In the genomic region with DNA sequence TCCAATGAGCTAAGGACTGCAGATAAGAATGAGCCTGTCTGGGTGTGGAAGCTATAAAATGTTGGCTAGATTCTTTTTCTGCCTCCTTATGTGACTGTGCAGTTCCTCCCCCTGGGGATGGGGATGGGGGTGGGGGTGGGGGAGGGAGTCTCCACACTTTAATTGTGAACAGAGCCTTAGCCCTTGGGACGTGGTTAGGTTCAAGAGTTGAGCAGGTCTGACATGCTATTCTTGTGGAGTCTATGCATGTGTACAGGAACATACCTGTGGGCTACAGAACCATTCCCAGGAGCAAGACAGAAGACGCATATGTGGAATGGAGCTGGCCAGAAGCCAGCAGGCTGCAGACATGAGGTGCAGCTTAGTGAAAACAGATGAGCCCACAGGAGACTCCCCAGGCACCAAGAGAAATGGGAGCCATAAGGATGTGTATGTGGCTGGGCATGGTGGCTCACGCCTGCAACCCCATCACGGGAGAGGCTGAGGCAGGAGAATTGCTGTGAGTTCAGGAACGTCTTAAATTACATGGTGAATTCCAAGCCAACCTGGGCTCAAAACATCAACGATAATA, we compare ENCODE assay signal across 32 mouse cellular contexts.
DNase-seq lines count a peak whose midpoint lies in the region; ATAC-seq lines count a peak whose summit lies in the region.
"Had no signal": no experiment of that assay in that cellular context is flagged by ENCODE, and none has a peak within 500 bp of the region (broad histone marks: within the 10 kb centered on the region; RNA-seq: fewer than 3 reads in every experiment).

No protein-coding gene starts in this region.

- no peak for ATAC-seq in forebrain, embryonic 13.5 days
- ATAC-seq in forebrain, embryonic 12.5 days (ENCODE audit: low FRiP score): no peak
- no peak for ATAC-seq in hindbrain, embryonic 15.5 days (ENCODE audit: low FRiP score, low read depth)
- no peak for ATAC-seq in midbrain, embryonic 15.5 days (replicated peaks)
- ATAC-seq in midbrain, embryonic 11.5 days (ENCODE audit: low FRiP score): no peak
- peak; percentile 62 for ATAC-seq in embryonic facial prominence, embryonic 14.5 days (ENCODE audit: low read depth)
- no peak for ATAC-seq in liver, embryonic 12.5 days
- ATAC-seq: activated CD4-positive, CD25-positive, alpha-beta regulatory T cell, adult 4 months; forebrain, embryonic 14.5 days; intestine, postnatal 0 days; lung, postnatal 0 days had no signal

- 0 out of 2 replicates have a peak overlapping the region, but pooled peaks have one; percentile 4 for H3K27ac ChIP-seq in forebrain, embryonic 13.5 days
- H3K27ac ChIP-seq in forebrain, embryonic 12.5 days: no peak overlapping the region
- peak overlapping the region; percentile 10; the same call in 1 of the 2 replicates for H3K27ac ChIP-seq in hindbrain, embryonic 15.5 days (replicated peaks)
- no peak overlapping the region for H3K27ac ChIP-seq in hindbrain, embryonic 10.5 days
- H3K27ac ChIP-seq in midbrain, embryonic 15.5 days: 0 out of 2 replicates have a peak overlapping the region, but pooled peaks have one; percentile 6
- H3K27ac ChIP-seq in midbrain, embryonic 11.5 days (ENCODE audit: low read depth, low read length): no peak overlapping the region
- H3K27ac ChIP-seq in embryonic facial prominence, embryonic 14.5 days (replicated peaks; ENCODE audit: low read depth, low read length): no peak overlapping the region
- no peak overlapping the region for H3K27ac ChIP-seq in liver, embryonic 12.5 days
- H3K27ac ChIP-seq: embryonic facial prominence, embryonic 12.5 days; layer of hippocampus, adult 2 months; left cerebral cortex, adult 2 months; limb, embryonic 13.5 days; liver, embryonic 13.5 days had no signal

- H3K36me3 ChIP-seq in forebrain, embryonic 13.5 days (ENCODE audit: poor library complexity, severe bottlenecking): no peaks in the 10 kb centered on the region
- no peaks in the 10 kb centered on the region for H3K36me3 ChIP-seq in forebrain, embryonic 12.5 days (replicated peaks)
- no peaks in the 10 kb centered on the region for H3K36me3 ChIP-seq in hindbrain, embryonic 15.5 days
- no peaks in the 10 kb centered on the region for H3K36me3 ChIP-seq in hindbrain, embryonic 10.5 days
- H3K36me3 ChIP-seq in midbrain, embryonic 15.5 days (replicated peaks): no peaks in the 10 kb centered on the region
- H3K36me3 ChIP-seq in midbrain, embryonic 11.5 days (ENCODE audit: control insufficient read depth, insufficient read depth, low read length): no peaks in the 10 kb centered on the region
- no peaks in the 10 kb centered on the region for H3K36me3 ChIP-seq in embryonic facial prominence, embryonic 14.5 days (ENCODE audit: control insufficient read depth, insufficient read depth, low read length)
- H3K36me3 ChIP-seq in liver, embryonic 12.5 days: no peaks in the 10 kb centered on the region
- H3K36me3 ChIP-seq: embryonic facial prominence, embryonic 12.5 days; limb, embryonic 13.5 days; liver, embryonic 13.5 days had no signal

- no peak overlapping the region for H3K4me3 ChIP-seq in forebrain, embryonic 13.5 days
- no peak overlapping the region for H3K4me3 ChIP-seq in forebrain, embryonic 12.5 days (replicated peaks)
- no peak overlapping the region for H3K4me3 ChIP-seq in hindbrain, embryonic 15.5 days
- no peak overlapping the region for H3K4me3 ChIP-seq in hindbrain, embryonic 10.5 days
- no peak overlapping the region for H3K4me3 ChIP-seq in midbrain, embryonic 15.5 days
- H3K4me3 ChIP-seq in midbrain, embryonic 11.5 days (ENCODE audit: low read depth, low read length): no peak overlapping the region
- no peak overlapping the region for H3K4me3 ChIP-seq in embryonic facial prominence, embryonic 14.5 days (ENCODE audit: low read depth, low read length)
- H3K4me3 ChIP-seq in liver, embryonic 12.5 days: no peak overlapping the region
- H3K4me3 ChIP-seq: embryonic facial prominence, embryonic 12.5 days; layer of hippocampus, adult 2 months; left cerebral cortex, adult 2 months; limb, embryonic 13.5 days; liver, embryonic 13.5 days; megakaryocyte, embryonic 14.5 days had no signal

- H3K27me3 ChIP-seq in forebrain, embryonic 13.5 days: no peaks in the 10 kb centered on the region
- no peaks in the 10 kb centered on the region for H3K27me3 ChIP-seq in forebrain, embryonic 12.5 days
- H3K27me3 ChIP-seq in hindbrain, embryonic 15.5 days: no peaks in the 10 kb centered on the region
- H3K27me3 ChIP-seq in hindbrain, embryonic 10.5 days (ENCODE audit: insufficient read depth, poor library complexity, severe bottlenecking): no peaks in the 10 kb centered on the region
- no peaks in the 10 kb centered on the region for H3K27me3 ChIP-seq in midbrain, embryonic 15.5 days (replicated peaks)
- no peaks in the 10 kb centered on the region for H3K27me3 ChIP-seq in midbrain, embryonic 11.5 days (ENCODE audit: control insufficient read depth, insufficient read depth, low read length)
- H3K27me3 ChIP-seq in embryonic facial prominence, embryonic 14.5 days (replicated peaks; ENCODE audit: control insufficient read depth, insufficient read depth, low read length): no peaks in the 10 kb centered on the region
- H3K27me3 ChIP-seq in liver, embryonic 12.5 days (replicated peaks): no peaks in the 10 kb centered on the region
- H3K27me3 ChIP-seq: CH12.LX; embryonic facial prominence, embryonic 12.5 days; limb, embryonic 13.5 days; liver, embryonic 13.5 days; megakaryocyte, embryonic 14.5 days had no signal

- WGBS in forebrain, embryonic 13.5 days: 83% methylated on average over 6 of the region's 6 CpGs
- 90% methylated on average over 6 of the region's 6 CpGs for WGBS in forebrain, embryonic 12.5 days
- 76% methylated on average over 6 of the region's 6 CpGs for WGBS in hindbrain, embryonic 15.5 days
- 83% methylated on average over 6 of the region's 6 CpGs for WGBS in hindbrain, embryonic 10.5 days
- WGBS in midbrain, embryonic 15.5 days: 78% methylated on average over 6 of the region's 6 CpGs
- WGBS in midbrain, embryonic 11.5 days: 82% methylated on average over 6 of the region's 6 CpGs
- WGBS in embryonic facial prominence, embryonic 14.5 days: 45% methylated on average over 6 of the region's 6 CpGs
- WGBS in liver, embryonic 12.5 days (ENCODE audit: insufficient replicate concordance): 65% methylated on average over 6 of the region's 6 CpGs

- no peak overlapping the region for H3K9ac ChIP-seq in forebrain, embryonic 13.5 days
- H3K9ac ChIP-seq in forebrain, embryonic 12.5 days: no peak overlapping the region
- no peak overlapping the region for H3K9ac ChIP-seq in hindbrain, embryonic 15.5 days
- no peak overlapping the region for H3K9ac ChIP-seq in midbrain, embryonic 15.5 days
- H3K9ac ChIP-seq in midbrain, embryonic 11.5 days (ENCODE audit: low read length): no peak overlapping the region
- H3K9ac ChIP-seq in embryonic facial prominence, embryonic 14.5 days (ENCODE audit: low read depth, low read length): no peak overlapping the region
- no peak overlapping the region for H3K9ac ChIP-seq in liver, embryonic 12.5 days
- H3K9ac ChIP-seq: embryonic facial prominence, embryonic 12.5 days; limb, embryonic 13.5 days; liver, embryonic 13.5 days had no signal

- no peaks in the 10 kb centered on the region for H3K9me3 ChIP-seq in forebrain, embryonic 13.5 days (replicated peaks)
- H3K9me3 ChIP-seq in forebrain, embryonic 12.5 days: no peaks in the 10 kb centered on the region
- no peaks in the 10 kb centered on the region for H3K9me3 ChIP-seq in hindbrain, embryonic 15.5 days
- no peaks in the 10 kb centered on the region for H3K9me3 ChIP-seq in hindbrain, embryonic 10.5 days
- no peaks in the 10 kb centered on the region for H3K9me3 ChIP-seq in midbrain, embryonic 15.5 days
- no peaks in the 10 kb centered on the region for H3K9me3 ChIP-seq in midbrain, embryonic 11.5 days (ENCODE audit: control insufficient read depth, low read length)
- H3K9me3 ChIP-seq in embryonic facial prominence, embryonic 14.5 days (ENCODE audit: control insufficient read depth, low read length): no peaks in the 10 kb centered on the region
- H3K9me3 ChIP-seq in liver, embryonic 12.5 days (replicated peaks): peaks cover 7% of the 10 kb centered on the region; the same call in 1 of the 2 replicates
- H3K9me3 ChIP-seq: embryonic facial prominence, embryonic 12.5 days; limb, embryonic 13.5 days had no signal

- peaks cover 10% of the 10 kb centered on the region for H3K4me1 ChIP-seq in forebrain, embryonic 13.5 days
- 0 out of 2 replicates have a peak, but pooled peaks cover 4% of the 10 kb centered on the region for H3K4me1 ChIP-seq in forebrain, embryonic 12.5 days
- H3K4me1 ChIP-seq in hindbrain, embryonic 15.5 days (replicated peaks): peaks cover 26% of the 10 kb centered on the region
- 0 out of 2 replicates have a peak, but pooled peaks cover 5% of the 10 kb centered on the region for H3K4me1 ChIP-seq in hindbrain, embryonic 10.5 days (replicated peaks)
- peaks cover 12% of the 10 kb centered on the region for H3K4me1 ChIP-seq in midbrain, embryonic 15.5 days
- no peaks in the 10 kb centered on the region for H3K4me1 ChIP-seq in midbrain, embryonic 11.5 days (ENCODE audit: control insufficient read depth, insufficient read depth, low read length)
- H3K4me1 ChIP-seq in embryonic facial prominence, embryonic 14.5 days (ENCODE audit: control insufficient read depth, insufficient read depth, low read length): peaks cover 10% of the 10 kb centered on the region; the same call in 1 of the 2 replicates
- H3K4me1 ChIP-seq in liver, embryonic 12.5 days: no peaks in the 10 kb centered on the region
- H3K4me1 ChIP-seq: liver, embryonic 13.5 days; megakaryocyte, embryonic 14.5 days had no signal

- no peak for DNase-seq in hindbrain, embryonic 10.5 days (ENCODE audit: low spot score)
- no peak for DNase-seq in midbrain, embryonic 11.5 days (ENCODE audit: low spot score, missing footprints)
- peak; percentile 41 for DNase-seq in embryonic facial prominence, embryonic 14.5 days (ENCODE audit: low spot score)
- DNase-seq: adrenal gland, adult 2 months; adrenal gland, postnatal 36 days; cerebellum, adult 2 months; cerebellum, postnatal 25 days; gastrocnemius, postnatal 10 days; heart, postnatal 14 days; kidney, adult 9 months; kidney, postnatal 14 days; liver, embryonic 13.5 days; lung, adult 18-20 months; lung, postnatal 4 days; retina, postnatal 1 day; spleen, adult 18-20 months; thymus, postnatal 14 days had no signal

- no peak overlapping the region for H3K4me2 ChIP-seq in forebrain, embryonic 13.5 days
- H3K4me2 ChIP-seq in forebrain, embryonic 12.5 days: no peak overlapping the region
- no peak overlapping the region for H3K4me2 ChIP-seq in hindbrain, embryonic 15.5 days
- H3K4me2 ChIP-seq in midbrain, embryonic 15.5 days: no peak overlapping the region
- H3K4me2 ChIP-seq in midbrain, embryonic 11.5 days: no peak overlapping the region
- H3K4me2 ChIP-seq in embryonic facial prominence, embryonic 14.5 days (ENCODE audit: low read depth, low read length): no peak overlapping the region
- no peak overlapping the region for H3K4me2 ChIP-seq in liver, embryonic 12.5 days
- H3K4me2 ChIP-seq: embryonic facial prominence, embryonic 12.5 days; limb, embryonic 13.5 days; liver, embryonic 13.5 days had no signal

Comparison
In these comparisons a context has a peak if more than half of its experiments do, and no peak if none do; other contexts are left out.
1. H3K27ac ChIP-seq: peak in forebrain, embryonic 13.5 days (single experiment), hindbrain, embryonic 15.5 days (single experiment) and midbrain, embryonic 15.5 days (single experiment); none in forebrain, embryonic 12.5 days (single experiment), hindbrain, embryonic 10.5 days (single experiment), midbrain, embryonic 11.5 days (single experiment), embryonic facial prominence, embryonic 14.5 days (single experiment) and liver, embryonic 12.5 days (single experiment).